In the genomic region with DNA sequence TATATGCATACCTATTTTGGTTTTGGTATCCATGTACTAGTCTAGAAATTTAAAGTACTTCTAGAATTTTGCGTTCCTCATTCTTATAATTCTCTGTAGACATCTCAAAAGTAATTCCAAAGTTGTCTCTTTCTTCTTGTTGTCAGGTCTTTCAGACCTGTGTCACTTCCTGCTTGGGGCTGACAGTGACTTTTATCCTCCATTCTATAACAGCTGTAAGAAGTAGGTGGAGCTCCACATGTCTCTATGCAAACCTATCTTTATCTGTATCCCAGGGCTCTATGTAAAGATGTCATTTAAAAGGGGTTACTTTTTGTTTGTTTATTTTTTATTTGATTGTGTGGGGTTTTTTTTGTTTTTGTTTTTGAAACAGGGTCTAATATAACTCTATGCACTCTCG, we compare ENCODE assay signal across 1 mouse cellular context.
A peak's percentile ranks its signal among the peaks of the same experiment; 100 is the strongest.
TF ChIP-seq lines count a peak whose summit lies in the region.

No protein-coding gene starts in this region.

TF ChIP-seq in MEL, 35 proteins besides CTCF, POLR2A, EP300 and RAD21 (continued from another document):
- TF ChIP-seq TCF12 (IDR thresholded peaks at IDR 0.05; ENCODE audit: low read depth, low read length), result no peak
- TF ChIP-seq POLR2AphosphoS5 (IDR thresholded peaks at IDR 0.05; ENCODE audit: borderline replicate concordance, low read depth, low read length), result no peak
- TF ChIP-seq TBP (IDR thresholded peaks at IDR 0.05; ENCODE audit: low read depth, low read length), result no peak
- TF ChIP-seq CHD1 (IDR thresholded peaks at IDR 0.05; ENCODE audit: low read depth, low read length), result no peak
- no peak for TF ChIP-seq CHD2 (IDR thresholded peaks at IDR 0.05; ENCODE audit: low read length)
- peak; percentile 92 for TF ChIP-seq ETS1 (IDR thresholded peaks at IDR 0.05; ENCODE audit: low read depth, low read length)
- no peak for TF ChIP-seq NRF1 (IDR thresholded peaks at IDR 0.05; ENCODE audit: insufficient read depth, low read depth, low read length, poor library complexity, severe bottlenecking)
- no peak for TF ChIP-seq JUND (IDR thresholded peaks at IDR 0.05; ENCODE audit: low read depth, low read length)
